Mouse (Mus musculus): ENCODE results near the gene Hist1h4j. TPM values are rescaled to one million over a fixed set of nuclear protein-coding genes. Genes with fewer than 3 reads are reported as not detected.
"Not testable (repeated sequence)": the region's sequence is repeated elsewhere in the genome, so short reads cannot be mapped to it uniquely, and the experiment has no call there.

Gene Hist1h4j
- polyA plus RNA-seq, 1 experiment = 0.97 TPM

DNA sequence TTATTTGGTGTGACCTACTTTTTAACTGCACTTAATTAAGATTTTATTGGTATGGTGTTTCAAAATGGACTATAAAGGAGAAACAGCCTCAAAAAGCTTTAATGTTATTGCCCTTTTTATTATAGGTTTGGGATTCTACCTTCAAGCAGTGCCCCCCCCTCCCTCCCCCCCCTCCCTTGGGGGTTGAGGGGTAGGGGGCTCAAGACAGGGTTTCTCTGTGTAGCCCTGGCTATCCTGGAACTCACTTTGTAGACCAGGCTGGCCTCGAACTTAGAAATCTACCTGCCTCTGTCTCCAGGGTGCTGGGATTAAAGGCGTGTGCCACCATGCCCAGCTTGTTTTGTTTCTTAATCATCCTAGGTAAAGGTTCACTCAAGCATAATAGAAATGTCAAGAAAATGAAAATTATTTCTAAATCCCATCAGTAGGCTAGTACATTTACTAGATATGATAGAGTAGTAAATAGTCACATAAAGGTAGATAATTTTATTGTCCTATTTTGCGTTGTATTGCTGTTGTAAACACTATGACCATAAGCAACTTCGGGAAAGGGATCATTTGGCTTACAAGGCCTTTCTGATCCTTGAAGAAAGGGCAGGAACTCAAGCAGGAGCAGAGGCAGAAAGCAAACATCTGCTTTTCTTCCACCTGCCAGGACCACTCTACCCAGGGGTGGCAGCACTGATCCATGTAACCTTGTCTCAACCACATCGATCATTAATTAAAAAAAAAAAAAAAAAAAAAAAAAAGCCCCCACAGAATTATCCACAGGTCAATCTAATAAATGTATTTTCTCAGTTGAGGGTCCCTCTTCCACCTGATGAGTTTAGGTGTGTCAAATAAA is 11.6 kb upstream of the Hist1h4j start:
- DNase-seq (ENCODE audit: low read depth) = no peak

DNA sequence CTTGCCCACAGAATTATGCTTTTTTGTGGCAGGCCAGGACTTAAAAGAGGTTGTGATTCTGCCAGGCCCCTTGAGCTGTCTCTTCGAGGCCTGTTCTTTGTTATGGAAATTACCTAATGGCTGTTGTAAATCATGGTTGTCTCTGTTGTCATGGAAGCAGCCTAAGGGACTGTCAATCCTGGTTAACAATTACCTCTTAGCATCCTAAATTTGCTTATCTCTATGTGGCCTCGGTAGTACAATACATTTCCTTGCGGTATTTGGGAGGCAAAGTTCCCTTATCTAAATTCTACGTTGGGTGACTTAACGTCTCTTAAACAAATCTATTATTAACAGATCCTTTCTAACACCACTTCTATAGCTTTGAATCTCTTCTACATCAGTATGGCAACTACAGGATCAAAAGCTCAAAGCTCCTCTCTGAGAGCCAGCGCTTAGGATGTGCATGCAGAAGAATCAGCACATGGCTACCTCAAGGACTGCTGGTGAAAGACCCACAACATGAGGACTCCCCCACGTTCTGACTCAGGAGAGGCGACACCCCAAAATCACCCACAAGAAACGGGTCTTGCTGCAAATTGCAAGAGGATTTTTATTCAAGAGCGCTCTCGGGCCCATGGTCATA is 6.8 kb upstream of the Hist1h4j start:
- DNase-seq (ENCODE audit: low read depth) = no peak

DNA sequence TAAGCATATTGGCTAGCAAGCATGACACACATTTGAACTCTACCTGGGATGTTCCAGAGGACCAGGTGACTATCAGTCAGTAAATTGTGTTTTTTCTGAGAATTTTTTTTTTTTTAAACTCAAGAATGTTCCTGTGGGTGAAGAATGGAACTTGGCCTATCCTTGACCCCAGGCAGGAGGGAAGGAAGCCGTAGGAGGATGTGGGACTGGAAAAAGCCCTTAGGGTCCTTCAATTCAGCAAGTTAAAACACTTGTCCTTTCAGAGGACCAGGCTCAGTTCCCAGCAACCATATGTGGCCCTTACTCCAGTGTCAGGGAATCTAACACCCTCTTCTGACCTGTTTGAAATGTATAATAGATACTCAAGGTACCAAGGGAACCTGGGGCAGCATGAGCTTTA is 5.3 kb upstream of the Hist1h4j start:
- DNase-seq (ENCODE audit: low read depth) = no peak

DNA sequence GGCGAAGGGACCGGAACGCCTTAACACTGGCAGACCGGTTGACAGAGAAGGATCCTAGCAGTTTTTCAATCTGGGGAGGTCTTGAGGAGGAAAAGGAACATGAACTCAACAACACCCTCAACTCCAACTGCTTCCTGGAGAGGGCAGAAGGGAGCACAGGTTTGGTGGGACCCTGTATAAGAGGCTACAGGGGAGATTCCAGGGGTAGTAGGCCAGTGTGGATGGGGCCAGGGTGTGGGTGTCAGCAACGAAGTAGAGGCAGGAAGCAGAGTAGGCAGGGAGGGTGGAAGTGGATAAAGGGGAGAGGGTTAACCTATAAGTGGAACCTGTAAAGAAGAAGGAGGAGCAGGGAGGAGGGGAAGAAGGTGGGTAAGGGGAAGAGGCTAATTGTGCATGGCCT is 1.4 kb upstream of the Hist1h4j start:
- DNase-seq (ENCODE audit: low read depth) = no peak

DNA sequence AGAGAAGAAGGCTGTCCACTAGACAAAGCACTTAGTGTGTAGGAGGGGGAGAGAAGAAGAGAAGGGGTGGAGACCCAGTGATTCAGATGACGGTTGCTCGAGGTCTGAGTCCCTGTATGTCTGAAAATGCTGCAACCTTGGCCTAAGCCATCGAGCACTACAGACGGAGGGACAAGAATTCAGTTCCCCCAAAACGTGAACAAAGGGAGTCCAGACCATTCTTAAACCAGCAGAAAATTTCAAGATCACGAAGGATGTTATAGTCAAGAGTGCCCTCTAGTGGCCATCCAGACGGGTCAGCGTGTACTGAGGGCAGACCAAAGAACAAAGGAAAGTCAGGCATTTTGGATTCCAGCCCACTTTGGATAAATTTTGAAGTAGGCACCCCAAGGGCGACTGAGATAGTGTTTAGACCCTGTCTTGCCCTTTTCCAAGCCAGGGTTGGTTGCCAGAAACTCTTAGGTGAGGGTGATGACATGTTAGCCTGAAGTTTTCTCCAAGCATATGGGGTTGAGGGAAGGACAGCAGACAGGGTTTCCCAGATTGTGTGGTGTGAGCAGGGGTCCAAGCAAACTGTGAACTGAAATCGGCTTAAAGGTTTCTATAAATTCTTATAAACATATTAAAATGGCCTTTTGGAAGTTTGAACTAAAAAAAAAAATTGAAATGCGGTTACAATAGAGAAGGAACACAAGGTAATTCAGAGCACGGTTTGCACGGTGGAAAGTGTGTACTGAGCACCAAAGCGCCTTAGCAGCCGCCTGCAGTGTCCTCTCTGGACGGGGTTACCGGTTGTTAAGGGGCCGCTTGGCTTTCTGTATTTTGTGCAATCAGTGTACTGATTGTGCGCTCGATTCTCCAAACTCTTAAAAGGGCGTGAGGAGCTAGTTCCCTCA is 606 bp upstream of the Hist1h4j start:
- DNase-seq (ENCODE audit: low read depth) = no peak

DNA sequence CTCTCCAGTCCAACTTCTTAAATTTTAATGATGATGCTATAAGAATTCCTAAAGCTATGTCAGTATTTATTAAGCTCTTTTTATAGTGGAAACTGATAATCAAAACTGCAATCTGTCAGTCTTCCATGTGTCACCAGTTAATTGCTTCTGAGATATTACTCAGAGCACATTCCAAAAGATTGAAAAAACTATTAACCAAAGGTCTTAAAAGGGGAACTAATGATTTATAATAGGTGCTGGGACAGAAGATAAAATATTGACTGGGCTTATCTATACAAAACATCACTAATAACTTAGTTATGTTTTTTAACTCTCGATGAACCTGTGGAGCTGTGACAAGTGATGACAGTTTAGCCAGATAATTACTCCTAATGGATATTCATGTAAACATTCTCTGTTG is 10.1 kb downstream of the Hist1h4j start:
- DNase-seq (ENCODE audit: low read depth) = no peak

DNA sequence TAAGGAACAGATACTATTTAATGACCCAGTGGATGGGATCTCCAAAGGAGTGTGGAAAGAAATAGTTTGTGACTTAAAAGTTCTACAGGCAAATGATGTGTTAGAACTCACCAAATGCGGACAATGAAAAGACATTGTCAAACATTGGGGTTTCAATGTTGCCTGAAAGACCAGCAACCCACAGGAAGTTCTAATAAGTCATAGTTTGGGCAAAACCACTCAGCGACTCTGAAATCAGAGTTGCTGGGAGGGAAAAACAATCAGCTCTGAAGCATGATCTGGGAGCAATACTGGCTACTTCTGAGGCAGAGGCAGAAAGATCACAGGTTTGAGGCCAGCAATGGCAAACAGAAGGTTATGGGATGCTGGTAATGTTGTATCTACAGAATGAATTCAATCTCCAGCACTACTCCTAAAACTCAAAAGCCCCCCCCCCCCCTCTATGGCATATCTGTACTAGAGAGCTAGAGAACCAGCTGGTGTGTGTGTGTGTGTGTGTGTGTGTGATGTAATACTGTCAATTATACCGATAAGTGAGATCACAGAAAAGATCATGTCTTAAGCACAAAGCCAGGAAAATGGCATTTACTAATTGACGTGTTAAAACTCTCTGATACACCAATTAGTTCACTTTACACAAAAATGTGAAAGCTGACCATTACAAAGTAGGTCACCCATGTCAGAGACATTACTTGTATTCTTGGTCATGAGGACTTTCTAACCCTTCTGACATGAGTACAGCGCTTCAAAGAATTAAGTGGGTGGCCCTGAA is 14.7 kb downstream of the Hist1h4j start:
- DNase-seq (ENCODE audit: low read depth) = no peak

DNA sequence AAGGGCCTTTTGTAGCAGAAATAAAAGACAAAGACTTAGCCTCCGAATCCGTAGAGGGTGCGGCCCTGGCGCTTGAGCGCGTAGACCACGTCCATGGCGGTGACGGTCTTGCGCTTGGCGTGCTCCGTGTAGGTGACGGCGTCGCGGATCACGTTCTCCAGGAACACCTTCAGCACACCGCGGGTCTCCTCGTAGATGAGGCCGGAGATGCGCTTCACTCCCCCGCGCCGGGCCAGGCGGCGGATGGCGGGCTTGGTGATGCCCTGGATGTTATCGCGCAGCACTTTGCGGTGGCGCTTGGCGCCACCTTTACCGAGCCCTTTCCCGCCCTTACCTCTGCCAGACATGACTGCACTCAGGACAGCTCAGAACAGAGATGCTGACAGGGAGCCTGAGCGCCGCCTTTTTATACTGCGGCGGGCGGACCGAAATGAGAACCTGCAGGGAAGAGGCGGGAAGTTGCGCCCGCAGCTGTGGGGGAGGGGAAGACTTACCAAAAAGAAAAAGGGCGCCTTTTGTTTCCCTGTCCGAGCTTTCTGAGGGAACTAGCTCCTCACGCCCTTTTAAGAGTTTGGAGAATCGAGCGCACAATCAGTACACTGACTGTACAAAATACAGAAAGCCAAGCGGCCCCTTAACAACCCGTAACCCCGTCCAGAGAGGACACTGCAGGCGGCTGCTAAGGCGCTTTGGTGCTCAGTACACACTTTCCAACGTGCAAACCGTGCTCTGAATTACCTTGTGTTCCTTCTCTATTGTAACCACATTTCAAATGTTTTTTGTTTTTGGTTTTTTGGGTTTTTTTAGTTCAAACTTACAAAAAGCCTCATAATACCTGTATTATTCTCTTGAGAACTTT is 15.5 kb downstream of the Hist1h4j start, which contains the start of gene Hist1h4k:
Hist1h4k (minus strand) TSS at position 347 of the 859 bp plus-strand sequence.
- not testable (repeated sequence) for DNase-seq (ENCODE audit: low read depth)

DNA sequence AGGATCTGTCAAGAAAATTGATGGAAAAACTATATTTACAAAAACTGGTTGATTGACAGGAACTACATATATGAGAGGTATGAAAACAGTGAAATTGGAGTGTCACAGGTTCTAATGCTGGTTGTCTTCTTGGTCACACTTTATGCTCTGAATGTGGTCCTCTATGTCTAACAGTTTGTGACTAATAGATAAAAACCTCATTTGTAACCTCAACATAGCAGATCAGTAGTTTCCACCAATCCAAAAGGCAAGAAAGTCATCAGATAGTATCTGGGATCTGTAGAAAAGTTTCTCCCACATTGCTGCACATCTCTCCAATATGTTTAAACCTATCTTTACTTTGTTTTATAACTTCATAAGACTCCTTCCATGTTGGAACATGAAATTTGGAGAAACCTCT is 16.6 kb downstream of the Hist1h4j start:
- no peak for DNase-seq (ENCODE audit: low read depth)

DNA sequence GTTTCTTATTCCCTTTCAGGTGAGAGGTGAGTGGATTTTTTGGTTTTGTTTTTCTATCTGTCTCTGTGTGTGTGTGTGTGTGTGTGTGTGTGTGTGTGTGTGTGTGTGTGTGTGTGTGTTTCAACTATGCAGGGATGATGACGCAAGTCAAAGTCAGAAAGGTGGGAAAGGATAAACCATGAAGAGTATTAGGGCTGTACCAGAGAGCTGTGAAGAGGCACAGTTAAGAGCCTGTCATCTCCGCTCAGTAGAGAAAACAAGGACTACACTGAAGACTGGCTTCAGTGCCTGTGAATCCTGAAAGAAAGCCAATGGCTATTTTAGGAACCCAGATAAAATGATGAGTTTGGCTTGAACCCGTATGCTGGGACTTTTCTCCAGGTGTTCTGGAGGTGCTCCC is 17.0 kb downstream of the Hist1h4j start:
- no peak for DNase-seq (ENCODE audit: low read depth)

DNA sequence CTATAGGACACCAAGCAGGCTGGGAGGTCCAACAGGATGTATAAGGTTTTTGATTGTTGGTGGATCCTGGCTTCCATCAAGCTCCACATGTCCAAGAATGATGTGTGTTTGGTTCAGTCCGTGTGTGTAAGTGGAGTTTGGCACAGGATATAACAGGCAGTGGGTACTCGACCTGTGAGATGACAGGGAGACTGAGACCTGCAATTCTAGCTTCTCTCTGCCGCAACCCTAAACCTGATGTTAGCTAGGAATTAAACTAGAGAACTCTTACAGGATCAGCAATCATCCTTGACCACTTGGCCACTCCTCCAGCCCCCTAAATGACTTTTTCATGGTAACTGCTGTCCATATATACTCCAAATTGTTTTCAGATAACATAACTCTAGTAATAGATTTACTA is 17.5 kb downstream of the Hist1h4j start:
- DNase-seq (ENCODE audit: low read depth) = no peak

DNA sequence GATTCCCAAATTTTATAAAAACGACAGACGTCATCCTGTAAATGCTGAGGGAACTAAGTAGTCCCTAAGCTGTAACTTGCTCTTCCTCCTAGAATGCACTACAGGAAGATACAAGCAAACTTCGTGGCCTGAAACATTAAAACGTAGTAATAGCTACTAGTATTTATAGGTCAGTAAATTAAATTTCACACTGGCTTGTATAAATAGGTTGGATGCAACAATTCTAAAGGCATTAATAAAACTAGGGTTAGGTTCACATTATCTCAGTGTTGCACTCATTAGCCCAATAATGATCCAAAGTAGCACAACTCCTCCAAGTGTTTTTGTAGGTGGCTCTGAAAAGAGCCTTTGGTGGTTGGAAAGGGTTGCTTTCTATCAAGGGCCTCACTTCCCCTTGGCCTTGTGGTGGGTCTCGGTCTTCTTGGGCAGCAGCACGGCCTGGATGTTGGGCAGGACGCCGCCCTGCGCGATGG is 18.2 kb downstream of the Hist1h4j start:
- DNase-seq (ENCODE audit: low read depth) = no peak

DNA sequence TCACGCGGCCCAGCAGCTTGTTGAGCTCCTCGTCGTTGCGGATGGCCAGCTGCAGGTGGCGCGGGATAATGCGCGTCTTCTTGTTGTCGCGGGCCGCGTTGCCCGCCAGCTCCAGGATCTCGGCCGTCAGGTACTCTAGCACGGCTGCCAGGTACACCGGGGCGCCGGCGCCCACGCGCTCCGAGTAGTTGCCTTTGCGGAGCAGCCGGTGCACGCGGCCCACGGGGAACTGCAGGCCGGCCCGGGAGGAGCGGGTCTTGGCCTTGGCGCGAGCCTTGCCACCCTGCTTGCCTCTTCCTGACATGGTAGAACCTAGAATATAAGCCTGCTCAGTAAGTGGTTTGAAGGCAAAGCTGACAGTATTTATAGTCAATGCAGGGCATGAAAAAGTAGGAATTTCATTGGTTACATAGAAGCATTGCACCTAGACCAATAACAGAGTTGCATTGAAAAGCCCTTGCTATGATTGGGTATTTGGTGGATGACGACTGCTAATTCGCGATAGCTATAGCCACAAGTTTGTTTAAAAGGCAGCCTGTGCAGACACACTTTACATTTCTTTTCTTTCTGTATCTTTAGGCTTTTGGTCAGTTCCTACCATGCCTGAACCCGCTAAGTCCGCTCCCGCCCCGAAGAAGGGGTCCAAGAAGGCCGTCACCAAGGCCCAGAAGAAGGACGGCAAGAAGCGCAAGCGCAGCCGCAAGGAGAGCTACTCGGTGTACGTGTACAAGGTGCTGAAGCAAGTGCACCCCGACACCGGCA is 18.8 kb downstream of the Hist1h4j start, which contains the start of the genes Hist1h2ak and Hist1h2bn:
Hist1h2ak (minus strand) TSS at position 304 of the 762 bp plus-strand sequence.
Hist1h2bn (plus strand) TSS at position 600 of the 762 bp plus-strand sequence.
- peak; percentile 83 for DNase-seq (ENCODE audit: low read depth)

DNA sequence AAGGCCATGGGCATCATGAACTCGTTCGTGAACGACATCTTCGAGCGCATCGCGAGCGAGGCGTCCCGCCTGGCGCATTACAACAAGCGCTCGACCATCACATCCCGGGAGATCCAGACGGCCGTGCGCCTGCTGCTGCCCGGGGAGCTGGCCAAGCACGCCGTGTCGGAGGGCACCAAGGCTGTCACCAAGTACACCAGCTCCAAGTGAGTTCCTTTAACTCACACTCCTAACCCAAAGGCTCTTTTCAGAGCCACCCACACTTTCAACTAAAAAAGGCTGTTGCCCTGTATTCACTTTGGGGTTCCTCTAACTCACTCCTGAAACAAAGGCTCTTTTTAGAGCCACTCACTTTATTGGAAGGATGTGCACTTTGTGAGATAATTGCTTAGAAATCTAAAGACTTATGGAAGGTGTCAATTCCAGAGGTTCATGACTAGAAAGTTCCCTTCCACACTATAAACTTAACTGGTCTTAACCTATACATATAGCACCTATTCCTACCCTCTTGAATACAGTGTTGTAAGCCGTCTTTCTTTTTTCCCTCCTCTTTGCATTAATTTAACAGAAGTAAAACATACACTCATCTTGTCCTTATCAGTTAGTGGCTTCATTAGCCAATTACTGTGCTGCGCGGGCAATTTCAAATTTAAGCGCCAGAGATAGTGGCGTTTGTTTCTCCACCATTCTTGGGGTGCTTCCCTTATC is 19.6 kb downstream of the Hist1h4j start:
- DNase-seq (ENCODE audit: low read depth) = not testable (repeated sequence)

DNA sequence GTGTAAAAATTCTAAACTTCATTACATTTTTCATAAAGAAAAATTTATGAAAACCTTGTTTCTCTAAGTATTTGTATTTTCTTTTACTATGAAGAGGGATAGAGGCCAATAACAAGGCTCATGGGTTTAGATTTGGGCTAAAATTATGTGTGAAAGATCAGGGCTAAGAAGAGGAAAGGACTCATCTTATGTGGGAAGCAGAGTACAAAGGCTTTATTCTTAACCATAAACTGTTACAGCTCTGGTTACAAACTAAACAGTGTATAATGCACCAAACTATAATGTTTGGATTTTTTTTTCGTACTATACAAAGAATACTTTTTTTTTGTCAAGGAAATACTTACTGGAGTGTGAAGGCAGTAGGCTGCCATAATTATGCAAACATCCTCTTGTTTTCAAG is 20.8 kb downstream of the Hist1h4j start:
- DNase-seq (ENCODE audit: low read depth) = no peak

DNA sequence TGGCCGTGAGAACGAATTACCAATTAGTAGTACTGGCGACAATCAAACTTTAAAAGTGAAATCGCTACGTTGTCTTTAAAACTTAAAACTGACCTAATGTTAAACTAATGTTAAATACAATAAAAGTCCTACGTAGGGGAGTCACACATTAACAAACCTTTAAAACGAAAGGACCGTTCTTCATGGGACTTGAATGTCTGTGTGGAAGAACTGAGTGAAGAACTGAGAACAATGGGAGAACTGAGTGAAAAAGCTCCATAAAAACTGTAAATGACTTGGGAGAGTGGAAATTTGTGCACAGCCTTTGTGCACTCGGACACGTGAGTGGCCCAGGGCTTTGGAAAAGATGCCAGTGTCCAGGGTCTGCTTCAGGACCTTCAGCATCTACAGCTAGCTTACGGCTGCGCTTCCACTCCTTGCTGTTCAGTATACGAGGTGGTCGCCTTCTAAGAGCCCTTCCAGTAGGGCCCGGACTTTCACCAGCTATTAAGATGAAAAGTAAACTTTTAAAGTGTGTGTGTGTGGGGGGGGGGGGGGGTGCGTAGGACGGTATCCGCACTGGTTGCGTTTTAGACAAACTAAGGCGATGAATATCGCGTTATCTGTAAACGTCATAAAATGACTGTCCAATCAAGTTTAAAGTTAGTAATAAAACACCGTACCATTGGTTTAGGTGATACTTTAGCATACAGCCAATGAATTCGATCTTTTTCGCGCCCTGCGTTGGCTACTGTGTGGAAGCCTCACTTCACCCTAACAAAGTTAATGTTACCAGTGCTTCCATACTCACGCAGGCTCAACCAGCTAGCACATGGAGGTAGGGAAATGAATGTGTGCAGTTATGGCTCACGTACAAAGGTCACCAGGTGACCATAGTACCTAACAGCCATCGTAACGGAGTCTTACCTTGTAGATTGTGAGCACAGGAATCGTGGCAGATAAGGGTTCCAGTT is 44.2 kb downstream of the Hist1h4j start:
- no peak for DNase-seq (ENCODE audit: low read depth)

Data from gonadal fat pad, adult 2 months (tissue).